Mouse (Mus musculus): ENCODE measurements around the gene Mutyh.

DNA sequence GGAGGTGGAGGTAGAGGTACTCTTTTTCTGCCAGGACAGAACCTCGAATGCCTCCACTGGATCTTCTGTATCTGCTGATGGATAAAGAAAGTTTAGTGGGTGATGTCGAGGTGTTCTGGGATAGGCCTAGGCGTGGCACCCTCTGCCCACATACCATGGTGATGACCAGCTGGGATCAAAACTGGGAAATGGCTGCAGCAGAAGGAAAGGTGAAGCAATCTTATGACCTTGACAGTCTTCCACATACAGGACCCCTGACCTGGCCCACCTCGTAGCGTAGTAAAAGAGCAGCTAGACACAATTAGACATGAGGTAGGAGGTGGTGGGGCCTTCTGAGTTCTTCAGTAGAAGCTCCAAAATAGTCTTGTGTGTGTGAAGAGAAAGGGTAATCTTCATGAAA is 43.5 kb upstream of the Mutyh start:
- TF ChIP-seq CTCF (IDR thresholded peaks at IDR 0.05; ENCODE audit: extremely low read depth, insufficient read depth, low read length): no peak
- TF ChIP-seq POLR2A (IDR thresholded peaks at IDR 0.05; ENCODE audit: extremely low read depth, insufficient read depth, low read length): no peak

Data from cortical plate, adult 2 months (tissue).